Mouse (Mus musculus): Measurements from ENCODE around the gene Pex14. TPM values are rescaled to one million over a fixed set of nuclear protein-coding genes. Genes with fewer than 3 reads are reported as not detected.

The Pex14 gene
- polyA plus RNA-seq, 1 experiment from 2014 or later, result 43.5 TPM

GRCm38 (mm10) chr4:149066672-149067551 is 32.8 kb downstream of the Pex14 start:
- 87% methylated on average over 22 of the region's 22 CpGs for WGBS

GRCm38 (mm10) chr4:149064061-149064854 is 35.4 kb downstream of the Pex14 start:
- Histone ChIP-seq H3K9ac (ENCODE audit: low read length) (no peak overlapping the region), H3K36me3 (ENCODE audit: control insufficient read depth, insufficient read depth, low read length) (no peaks in the 10 kb centered on the region), H3K4me1 (replicated peaks; ENCODE audit: control insufficient read depth, insufficient read depth, low read length) (peaks cover 4% of the 10 kb centered on the region; the same call in 1 of the 2 replicates), H3K4me3 (ENCODE audit: low read depth, low read length) (no peak overlapping the region), H3K9me3 (ENCODE audit: control insufficient read depth, low read length) (no peaks in the 10 kb centered on the region), H3K27ac (ENCODE audit: low read depth, low read length) (no peak overlapping the region), H3K27me3 (ENCODE audit: control insufficient read depth, insufficient read depth, low read length) (no peaks in the 10 kb centered on the region), H3K4me2 (ENCODE audit: low read depth, low read length, severe bottlenecking) (no peak overlapping the region)
- ATAC-seq (replicated peaks; ENCODE audit: low FRiP score), result no peak
- 92% methylated on average over 23 of the region's 23 CpGs for WGBS
- no peak for DNase-seq (ENCODE audit: low spot score)

More at GRCm38 (mm10) chr4:149066672-149067551, 32.8 kb downstream of the Pex14 start:
- Histone ChIP-seq H3K9me3 (ENCODE audit: control insufficient read depth, low read length) (no peaks in the 10 kb centered on the region), H3K27ac (ENCODE audit: low read depth, low read length) (no peak overlapping the region), H3K4me3 (ENCODE audit: low read depth, low read length) (no peak overlapping the region), H3K9ac (ENCODE audit: low read length) (no peak overlapping the region), H3K36me3 (ENCODE audit: control insufficient read depth, insufficient read depth, low read length) (no peaks in the 10 kb centered on the region), H3K4me2 (ENCODE audit: low read depth, low read length, severe bottlenecking) (no peak overlapping the region), H3K27me3 (ENCODE audit: control insufficient read depth, insufficient read depth, low read length) (no peaks in the 10 kb centered on the region), H3K4me1 (replicated peaks; ENCODE audit: control insufficient read depth, insufficient read depth, low read length) (0 out of 2 replicates have a peak, but pooled peaks cover 6% of the 10 kb centered on the region)
- DNase-seq (ENCODE audit: low spot score) (no peak), ATAC-seq (replicated peaks; ENCODE audit: low FRiP score) (no peak)

DNA sequence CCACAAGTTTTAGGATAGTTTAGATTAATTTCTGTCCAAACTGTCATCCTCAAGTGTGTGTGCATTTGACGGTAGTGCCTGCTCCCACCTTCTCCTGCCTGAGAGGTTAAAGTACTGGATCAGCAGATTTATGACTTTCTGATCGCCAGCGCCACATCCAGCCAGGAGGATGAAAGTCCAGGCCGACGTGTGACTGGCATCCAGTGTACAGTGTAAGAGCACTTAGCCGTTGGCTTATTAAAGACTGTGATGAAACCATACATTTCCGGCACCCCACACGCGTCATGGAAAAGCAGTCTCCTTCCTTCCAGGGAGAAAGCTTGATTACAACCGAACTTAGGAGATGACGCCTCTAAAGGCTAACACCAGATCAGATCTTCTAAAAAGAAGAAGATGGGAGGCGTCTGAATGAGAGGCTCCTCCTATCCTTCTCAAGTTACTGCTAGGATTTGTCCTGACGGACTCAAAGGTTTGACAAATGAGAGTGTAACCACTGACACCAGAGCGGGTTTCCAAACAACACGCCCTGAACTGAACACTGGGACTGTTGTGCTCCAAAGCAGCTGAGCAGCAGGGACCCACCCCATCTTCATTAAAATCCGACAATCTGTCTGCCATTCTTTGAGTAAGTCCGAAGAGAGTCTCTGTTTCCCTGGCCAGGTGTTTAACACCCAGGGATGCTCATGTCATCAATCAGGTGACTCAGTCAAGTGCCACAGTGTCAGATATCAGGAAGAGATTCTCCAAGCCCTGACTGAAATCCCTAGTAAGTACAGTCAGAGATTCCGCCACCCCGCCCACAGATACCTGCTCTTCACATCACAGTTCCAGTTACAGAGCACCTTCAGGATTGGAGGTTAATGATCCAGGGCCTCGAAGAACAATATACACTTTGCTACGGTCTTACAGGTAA is 37.0 kb downstream of the Pex14 start:
- 61% methylated on average over 21 of the region's 21 CpGs for WGBS
- no peak for ATAC-seq (replicated peaks; ENCODE audit: low FRiP score)
- Histone ChIP-seq H3K27ac (ENCODE audit: low read depth, low read length) (no peak overlapping the region), H3K9me3 (ENCODE audit: control insufficient read depth, low read length) (no peaks in the 10 kb centered on the region), H3K9ac (ENCODE audit: low read length) (no peak overlapping the region), H3K27me3 (ENCODE audit: control insufficient read depth, insufficient read depth, low read length) (no peaks in the 10 kb centered on the region), H3K36me3 (ENCODE audit: control insufficient read depth, insufficient read depth, low read length) (no peaks in the 10 kb centered on the region), H3K4me2 (ENCODE audit: low read depth, low read length, severe bottlenecking) (no peak overlapping the region), H3K4me3 (ENCODE audit: low read depth, low read length) (no peak overlapping the region), H3K4me1 (replicated peaks; ENCODE audit: control insufficient read depth, insufficient read depth, low read length) (peaks cover 16% of the 10 kb centered on the region)
- DNase-seq (ENCODE audit: low spot score), result no peak

DNA sequence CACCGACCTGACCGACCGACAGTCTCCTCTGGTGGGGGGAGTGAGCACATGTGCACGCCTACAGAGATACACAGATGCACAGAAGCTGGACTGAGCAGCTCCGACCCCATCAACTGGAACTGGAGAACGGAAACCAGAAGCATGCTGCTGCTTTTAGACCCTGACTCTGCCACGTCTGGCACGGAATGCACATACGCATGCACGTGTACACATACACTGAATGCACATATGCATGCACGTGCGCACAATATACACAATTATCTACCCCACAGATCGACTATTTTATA is 38.3 kb downstream of the Pex14 start:
- WGBS, result 77% methylated on average over 13 of the region's 13 CpGs
- H3K4me1 ChIP-seq (replicated peaks; ENCODE audit: control insufficient read depth, insufficient read depth, low read length), result peaks cover 23% of the 10 kb centered on the region
- no peak overlapping the region for H3K4me2 ChIP-seq (ENCODE audit: low read depth, low read length, severe bottlenecking)
- no peak overlapping the region; the same call in 1 of the 2 replicates for H3K9ac ChIP-seq (ENCODE audit: low read length)
- no peak overlapping the region for H3K4me3 ChIP-seq (ENCODE audit: low read depth, low read length)
- H3K27me3 ChIP-seq (ENCODE audit: control insufficient read depth, insufficient read depth, low read length), result no peaks in the 10 kb centered on the region
- H3K27ac ChIP-seq (ENCODE audit: low read depth, low read length), result no peak overlapping the region
- no peaks in the 10 kb centered on the region for H3K9me3 ChIP-seq (ENCODE audit: control insufficient read depth, low read length)
- DNase-seq (ENCODE audit: low spot score) (no peak), ATAC-seq (replicated peaks; ENCODE audit: low FRiP score) (no peak)
- H3K36me3 ChIP-seq (ENCODE audit: control insufficient read depth, insufficient read depth, low read length), result no peaks in the 10 kb centered on the region

- Histone ChIP-seq H3K4me1 (replicated peaks; ENCODE audit: control insufficient read depth, insufficient read depth, low read length) (peaks cover 23% of the 10 kb centered on the region), H3K9ac (ENCODE audit: low read length) (no peak overlapping the region; the same call in 1 of the 2 replicates), H3K4me2 (ENCODE audit: low read depth, low read length, severe bottlenecking) (no peak overlapping the region), H3K27ac (ENCODE audit: low read depth, low read length) (no peak overlapping the region), H3K4me3 (ENCODE audit: low read depth, low read length) (no peak overlapping the region), H3K36me3 (ENCODE audit: control insufficient read depth, insufficient read depth, low read length) (no peaks in the 10 kb centered on the region), H3K27me3 (ENCODE audit: control insufficient read depth, insufficient read depth, low read length) (no peaks in the 10 kb centered on the region), H3K9me3 (ENCODE audit: control insufficient read depth, low read length) (no peaks in the 10 kb centered on the region)
- ATAC-seq (replicated peaks; ENCODE audit: low FRiP score) (no peak), DNase-seq (ENCODE audit: low spot score) (no peak)
- 44% methylated on average over 14 of the region's 14 CpGs for WGBS
Observed at GRCm38 (mm10) chr4:149060621-149061431, 38.9 kb downstream of the Pex14 start.

- Histone ChIP-seq H3K27ac (ENCODE audit: low read depth, low read length) (no peak overlapping the region), H3K9ac (ENCODE audit: low read length) (no peak overlapping the region), H3K4me2 (ENCODE audit: low read depth, low read length, severe bottlenecking) (no peak overlapping the region), H3K4me3 (ENCODE audit: low read depth, low read length) (no peak overlapping the region), H3K9me3 (ENCODE audit: control insufficient read depth, low read length) (no peaks in the 10 kb centered on the region), H3K36me3 (ENCODE audit: control insufficient read depth, insufficient read depth, low read length) (no peaks in the 10 kb centered on the region), H3K4me1 (replicated peaks; ENCODE audit: control insufficient read depth, insufficient read depth, low read length) (peaks cover 23% of the 10 kb centered on the region), H3K27me3 (ENCODE audit: control insufficient read depth, insufficient read depth, low read length) (no peaks in the 10 kb centered on the region)
- ATAC-seq (replicated peaks; ENCODE audit: low FRiP score) (no peak), DNase-seq (ENCODE audit: low spot score) (no peak)
- WGBS, result 88% methylated on average over 9 of the region's 9 CpGs
Observed at GRCm38 (mm10) chr4:149059713-149060112, 40.0 kb downstream of the Pex14 start.

DNA sequence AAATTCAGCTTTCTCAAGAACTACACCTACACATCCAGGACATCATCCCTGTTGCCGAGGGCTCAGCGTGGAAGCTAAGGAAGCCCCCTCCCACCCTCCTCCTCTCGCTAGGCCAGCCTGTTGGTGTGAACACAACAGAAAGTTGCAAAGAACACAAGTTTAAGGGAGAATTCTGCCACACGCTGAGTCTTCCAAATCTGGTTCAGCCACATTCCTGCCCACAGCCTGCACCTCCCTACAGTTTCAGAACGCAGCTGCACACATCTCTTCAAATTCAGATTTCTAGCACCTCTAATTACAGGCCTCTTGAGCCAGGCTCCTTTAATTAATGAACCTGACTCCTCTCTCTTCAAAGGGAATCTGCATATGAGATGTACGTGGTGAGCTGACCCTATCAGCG is 41.4 kb downstream of the Pex14 start:
- Histone ChIP-seq H3K9ac (ENCODE audit: low read length) (no peak overlapping the region), H3K4me2 (ENCODE audit: low read depth, low read length, severe bottlenecking) (no peak overlapping the region), H3K9me3 (ENCODE audit: control insufficient read depth, low read length) (no peaks in the 10 kb centered on the region), H3K27me3 (ENCODE audit: control insufficient read depth, insufficient read depth, low read length) (no peaks in the 10 kb centered on the region), H3K36me3 (ENCODE audit: control insufficient read depth, insufficient read depth, low read length) (no peaks in the 10 kb centered on the region), H3K27ac (ENCODE audit: low read depth, low read length) (no peak overlapping the region), H3K4me1 (replicated peaks; ENCODE audit: control insufficient read depth, insufficient read depth, low read length) (peaks cover 23% of the 10 kb centered on the region), H3K4me3 (ENCODE audit: low read depth, low read length) (no peak overlapping the region)
- WGBS, result 38% methylated on average over 7 of the region's 7 CpGs
- DNase-seq (ENCODE audit: low spot score) (no peak), ATAC-seq (replicated peaks; ENCODE audit: low FRiP score) (no peak)
